1 mouse cellular context compared by ENCODE assay signal in the genomic region with DNA sequence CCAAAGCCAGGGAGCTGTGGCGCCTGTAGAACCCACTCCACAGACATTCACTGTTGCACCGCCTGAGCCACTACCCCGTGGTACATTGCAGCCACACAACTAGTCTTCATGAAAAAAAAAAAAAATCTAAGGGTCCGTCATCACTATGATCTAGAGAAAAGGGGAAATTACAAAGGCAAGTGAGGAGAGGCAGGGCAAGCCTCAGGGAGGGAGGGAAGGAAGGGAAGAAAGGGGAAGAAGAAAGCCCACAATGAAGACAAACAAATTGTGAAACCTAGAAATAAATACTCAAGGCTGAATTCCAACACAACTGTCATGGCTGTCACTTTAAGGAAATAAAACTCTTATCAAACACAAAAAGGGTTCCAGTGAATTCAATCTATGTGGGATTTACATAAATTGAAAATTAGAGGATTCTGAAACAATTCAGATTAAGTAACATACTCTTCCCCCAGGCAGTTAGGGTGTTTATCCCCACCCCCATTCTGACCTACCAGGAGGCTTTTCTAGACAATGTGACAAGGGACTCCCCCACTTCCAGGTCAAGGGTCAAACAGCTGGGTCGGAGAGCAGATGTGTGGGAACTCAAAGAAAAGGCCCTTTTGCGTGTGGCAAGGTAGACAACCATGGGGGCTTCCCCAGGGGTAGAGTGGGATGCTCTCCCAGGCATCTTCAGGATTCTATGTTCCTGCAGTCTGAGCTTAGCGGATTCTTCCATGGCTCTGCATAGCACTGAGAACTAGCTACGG.
TF ChIP-seq lines count a peak whose summit lies in the region.

No protein-coding gene starts in this region.

TF ChIP-seq in CH12.LX, 34 proteins besides CTCF, POLR2A, EP300 and RAD21 (continued from another document):
- TF ChIP-seq JUN (IDR thresholded peaks at IDR 0.05; ENCODE audit: insufficient read depth, low read depth, low read length) (no peak), ZMIZ1 (IDR thresholded peaks at IDR 0.05; ENCODE audit: low read depth, low read length) (no peak), POLR2AphosphoS2 (IDR thresholded peaks at IDR 0.05; ENCODE audit: low read depth, low read length) (no peak), ZC3H11A (IDR thresholded peaks at IDR 0.05; ENCODE audit: low read depth, low read length) (no peak), ETS1 (conservative IDR thresholded peaks at IDR 0.05; ENCODE audit: low read depth, low read length) (peak; percentile 81), BHLHE40 (IDR thresholded peaks at IDR 0.05; ENCODE audit: low read depth, low read length) (peak; percentile 24; the same call in 1 of the 2 replicates), UBTF (IDR thresholded peaks at IDR 0.05; ENCODE audit: low read depth, low read length) (no peak), MXI1 (IDR thresholded peaks at IDR 0.05; ENCODE audit: low read depth, low read length) (peak; percentile 39; the same call in 1 of the 2 replicates), MYC (IDR thresholded peaks at IDR 0.05; ENCODE audit: low read depth, low read length) (no peak), SMC3 (IDR thresholded peaks at IDR 0.05; ENCODE audit: low read depth, low read length) (peak; percentile 4; the same call in 1 of the 2 replicates), ZKSCAN1 (IDR thresholded peaks at IDR 0.05; ENCODE audit: borderline replicate concordance, low read depth, low read length) (no peak), CHD2 (IDR thresholded peaks at IDR 0.05; ENCODE audit: low read length) (peak; percentile 87), TCF12 (IDR thresholded peaks at IDR 0.05; ENCODE audit: low read depth, low read length) (peak; percentile 72), KAT2A (IDR thresholded peaks at IDR 0.05; ENCODE audit: insufficient replicate concordance, low read length) (no peak)
